Mouse (Mus musculus) c-Kit-positive CD71-positive TER-119-positive erythroid progenitor cells, embryonic 14.5 days (primary cell): ENCODE results near the gene Auts2.

Source experiments
- DNase-seq: peaks from one replicate; pipeline ENCODE4 v3.0.0-alpha.2; 2013; ENCODE audit warnings: low spot score

Auts2 gene

GRCm38 (mm10) chr5:131430109-131430508 is 1113.0 kb downstream of the Auts2 start:
- DNase-seq = peak; percentile 21

- DNase-seq = no peak
Measured at GRCm38 (mm10) chr5:131429563-131429962, 1113.6 kb downstream of the Auts2 start.

- peak; percentile 24 for DNase-seq
Measured at GRCm38 (mm10) chr5:131427734-131428413, 1115.3 kb downstream of the Auts2 start.

- no peak for DNase-seq
Measured at GRCm38 (mm10) chr5:131422737-131423136, 1120.4 kb downstream of the Auts2 start.

- no peak for DNase-seq
Measured at GRCm38 (mm10) chr5:131420406-131420805, 1122.7 kb downstream of the Auts2 start.

GRCm38 (mm10) chr5:131415902-131416545 is 1127.1 kb downstream of the Auts2 start:
- no peak for DNase-seq

- no peak for DNase-seq
Measured at GRCm38 (mm10) chr5:131398250-131398649, 1144.9 kb downstream of the Auts2 start.

GRCm38 (mm10) chr5:131395756-131396155 is 1147.4 kb downstream of the Auts2 start:
- DNase-seq = no peak
